Mouse (Mus musculus) small intestine, adult 2 months (tissue): ENCODE results near the gene Sim2. TPM values are rescaled to one million over a fixed set of nuclear protein-coding genes. Genes with fewer than 3 reads are reported as not detected.

Source experiments
- H3K27ac ChIP-seq: fragments of 200-500 bp; 2 replicates; pipeline ENCODE4 v1.5.1; 2012; ENCODE audit warnings: low read depth, low read length, control low read depth, inconsistent platforms; ENCODE audit not compliant: insufficient read depth
- H3K27me3 ChIP-seq: fragments of 200-500 bp; 2 replicates; pipeline ENCODE4 v1.6.1; 2012; ENCODE audit warnings: mild to moderate bottlenecking, moderate library complexity, low read length, inconsistent platforms; ENCODE audit not compliant: control insufficient read depth, insufficient read depth
- H3K36me3 ChIP-seq: fragments of 200-500 bp; 2 replicates; pipeline ENCODE4 v1.6.1; 2012; ENCODE audit warnings: mild to moderate bottlenecking, low read length, control low read depth, inconsistent platforms; ENCODE audit not compliant: control insufficient read depth, insufficient read depth
- H3K4me1 ChIP-seq: fragments of 200-500 bp; 2 replicates; pipeline ENCODE4 v1.6.1; 2012; ENCODE audit warnings: low read length, inconsistent platforms, mixed read lengths; ENCODE audit not compliant: control insufficient read depth, insufficient read depth, insufficient read length
- H3K4me3 ChIP-seq: fragments of 200-500 bp; 2 replicates; pipeline ENCODE4 v1.5.1; 2012; ENCODE audit warnings: low read depth, mild to moderate bottlenecking, control low read depth, inconsistent platforms, low read length, moderate library complexity
- CTCF ChIP-seq: fragments of 200-500 bp; IDR thresholded peaks from 2 replicates; pipeline ENCODE4 v1.5.1; 2012; ENCODE audit warnings: low read depth, mild to moderate bottlenecking, control low read depth, inconsistent platforms, low read length, moderate library complexity, mixed read lengths; ENCODE audit not compliant: insufficient replicate concordance, insufficient read length; ENCODE audit errors: extremely low read depth
- POLR2A ChIP-seq: fragments of 200-500 bp; IDR thresholded peaks from 2 replicates; pipeline ENCODE4 v1.6.1; 2012; ENCODE audit warnings: low read depth, mild to moderate bottlenecking, control low read depth, inconsistent platforms, low read length, moderate library complexity
- WGBS: fragments of 180-500 bp; shearing (Covaris S2); methylation state at CpG from one replicate; pipeline ENCODE4 v1.1.7; 2018; 5-methylcytosine and 5-hydroxymethylcytosine counted together
- polyA plus RNA-seq: library from polyadenylated mRNA; depleted of rRNA; stranded (reverse); fragments of >200 nt; gene quantifications from 2 replicates; pipeline ENCODE4 v1.2.3, GENCODE M21; 2012

The Sim2 gene
- polyA plus RNA-seq, 1 experiment, result not detected

- H3K4me3 ChIP-seq, result no peak overlapping the region
- H3K4me1 ChIP-seq, result no peaks in the 10 kb centered on the region
- H3K36me3 ChIP-seq, result no peaks in the 10 kb centered on the region
- no peak overlapping the region for H3K27ac ChIP-seq
- TF ChIP-seq CTCF, result no peak
- TF ChIP-seq POLR2A, result no peak
- H3K27me3 ChIP-seq, result no peaks in the 10 kb centered on the region
- WGBS, result 53% methylated on average over 9 of the region's 9 CpGs
Observed at GRCm38 (mm10) chr16:94114693-94115092, 30.0 kb downstream of the Sim2 start.

- Histone ChIP-seq H3K27ac (no peak overlapping the region), H3K27me3 (no peaks in the 10 kb centered on the region; the same call in none of the 2 replicates), H3K4me1 (no peaks in the 10 kb centered on the region), H3K36me3 (no peaks in the 10 kb centered on the region), H3K4me3 (no peak overlapping the region)
- no peak for TF ChIP-seq CTCF
- TF ChIP-seq POLR2A, result no peak
- WGBS, result 41% methylated on average over 6 of the region's 6 CpGs
Observed at GRCm38 (mm10) chr16:94117333-94117732, 32.6 kb downstream of the Sim2 start.

GRCm38 (mm10) chr16:94118394-94118793 is 33.7 kb downstream of the Sim2 start:
- 97% methylated on average over 1 of the region's 1 CpGs for WGBS
- H3K4me1 ChIP-seq, result no peaks in the 10 kb centered on the region

GRCm38 (mm10) chr16:94122347-94122746 is 37.6 kb downstream of the Sim2 start:
- TF ChIP-seq POLR2A, result no peak
- no peak for TF ChIP-seq CTCF
- H3K27ac ChIP-seq, result no peak overlapping the region
- H3K4me1 ChIP-seq, result no peaks in the 10 kb centered on the region
- H3K27me3 ChIP-seq, result peaks cover 29% of the 10 kb centered on the region
- no peak overlapping the region for H3K4me3 ChIP-seq
- no peaks in the 10 kb centered on the region for H3K36me3 ChIP-seq
- 70% methylated on average over 3 of the region's 3 CpGs for WGBS

More at GRCm38 (mm10) chr16:94118394-94118793, 33.7 kb downstream of the Sim2 start:
- TF ChIP-seq CTCF, result no peak
- TF ChIP-seq POLR2A, result no peak
- peaks cover 5% of the 10 kb centered on the region for H3K27me3 ChIP-seq
- H3K4me3 ChIP-seq, result no peak overlapping the region
- no peak overlapping the region for H3K27ac ChIP-seq
- no peaks in the 10 kb centered on the region for H3K36me3 ChIP-seq

- Histone ChIP-seq H3K4me1 (no peaks in the 10 kb centered on the region), H3K27ac (no peak overlapping the region), H3K36me3 (no peaks in the 10 kb centered on the region), H3K27me3 (peaks cover 29% of the 10 kb centered on the region), H3K4me3 (no peak overlapping the region)
- no peak for TF ChIP-seq POLR2A
- no peak for TF ChIP-seq CTCF
- 46% methylated on average over 11 of the region's 11 CpGs for WGBS
Observed at GRCm38 (mm10) chr16:94123247-94123646, 38.5 kb downstream of the Sim2 start.

GRCm38 (mm10) chr16:94125172-94125981 is 40.6 kb downstream of the Sim2 start:
- no peak for TF ChIP-seq CTCF
- TF ChIP-seq POLR2A, result no peak
- no peaks in the 10 kb centered on the region for H3K36me3 ChIP-seq
- H3K4me1 ChIP-seq, result no peaks in the 10 kb centered on the region
- no peak overlapping the region for H3K4me3 ChIP-seq
- WGBS, result 4% methylated on average over 83 of the region's 83 CpGs
- peaks cover 29% of the 10 kb centered on the region for H3K27me3 ChIP-seq
- no peak overlapping the region for H3K27ac ChIP-seq

GRCm38 (mm10) chr16:94126200-94126599 is 41.5 kb downstream of the Sim2 start:
- no peaks in the 10 kb centered on the region for H3K4me1 ChIP-seq
- no peak overlapping the region for H3K4me3 ChIP-seq
- TF ChIP-seq POLR2A (no peak), CTCF (no peak)
- no peak overlapping the region for H3K27ac ChIP-seq
- no peaks in the 10 kb centered on the region for H3K36me3 ChIP-seq
- WGBS, result 45% methylated on average over 9 of the region's 9 CpGs
- H3K27me3 ChIP-seq, result peaks cover 29% of the 10 kb centered on the region
